Mouse (Mus musculus): ENCODE measurements at regions not wholly inside any gene's neighbourhood (a gene's known extent, or its start where the extent isn't known, plus 50 kb on each side); places are given as distances from the start of the nearest gene placed in this dataset.

GRCm38 (mm10) chr4:69971721-69972120 is 438.5 kb downstream of the Cdk5rap2 start:
- DNase-seq = no peak

- no peak for DNase-seq
Observed at GRCm38 (mm10) chr4:69968424-69968823, 441.8 kb downstream of the Cdk5rap2 start.
